Mouse (Mus musculus): ENCODE results near the gene Arhgap35. TPM values are rescaled to one million over a fixed set of nuclear protein-coding genes. Genes with fewer than 3 reads are reported as not detected.

The Arhgap35 gene
- polyA plus RNA-seq, 1 experiment from 2014 or later: 30.5 TPM

DNA sequence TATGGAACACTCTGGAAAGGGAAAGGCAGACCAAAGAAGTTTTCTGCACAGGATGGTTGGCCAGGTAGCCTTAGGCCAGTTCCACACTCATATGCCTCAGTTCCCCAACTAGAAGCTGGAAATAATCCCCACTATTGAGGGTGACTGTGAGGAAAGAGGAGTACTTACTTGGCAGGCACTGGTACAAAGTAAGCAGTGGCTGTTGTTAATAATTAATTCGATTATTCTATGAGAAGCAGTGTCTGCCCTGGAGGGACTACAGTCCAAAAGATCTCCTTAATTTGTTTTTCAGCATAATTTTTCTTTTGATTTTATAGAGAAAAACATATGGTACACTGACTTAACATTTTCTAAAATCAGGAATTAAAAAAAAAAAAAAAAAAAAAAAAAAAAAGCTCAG, 10.7 kb downstream of the Arhgap35 start:
- TF ChIP-seq CTCF (IDR thresholded peaks at IDR 0.05; ENCODE audit: low read depth): no peak
- ATAC-seq (ENCODE audit: insufficient read depth): no peak
- 87% methylated on average over 1 of the region's 1 CpGs for WGBS
- H3K27me3 ChIP-seq (ENCODE audit: insufficient read depth, low read length): no peaks in the 10 kb centered on the region
- no peak overlapping the region for H3K9ac ChIP-seq
- H3K9me3 ChIP-seq (ENCODE audit: low read depth, low read length): no peaks in the 10 kb centered on the region
- H3K4me3 ChIP-seq (ENCODE audit: low read depth, low read length): no peak overlapping the region
- 0 out of 2 replicates have a peak, but pooled peaks cover 3% of the 10 kb centered on the region for H3K4me1 ChIP-seq (ENCODE audit: insufficient read depth)
- H3K27ac ChIP-seq (ENCODE audit: low read depth): no peak overlapping the region
- DNase-seq: no peak
- no peaks in the 10 kb centered on the region for H3K36me3 ChIP-seq (ENCODE audit: insufficient read depth)
- H3K4me2 ChIP-seq: no peak overlapping the region

DNA sequence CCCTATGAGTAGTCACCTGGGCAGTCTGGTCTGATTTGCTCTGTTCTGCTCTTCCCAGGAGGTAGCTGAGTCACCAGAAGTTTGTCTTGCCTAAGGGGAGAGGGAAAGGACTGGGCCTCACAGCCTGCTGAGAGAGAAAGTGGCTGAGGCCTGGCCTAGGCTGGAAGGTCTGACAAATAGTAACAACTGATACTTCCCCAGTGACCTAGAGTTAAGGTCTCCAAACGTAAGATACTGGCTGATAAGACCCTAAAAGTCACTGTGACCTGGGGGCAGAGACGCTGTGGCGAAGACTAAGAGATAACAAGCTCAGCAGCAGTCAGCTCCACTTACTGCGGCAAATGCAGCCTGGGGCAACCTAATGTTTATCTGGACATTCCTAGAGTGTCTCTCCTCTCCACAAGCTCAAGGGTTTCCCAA, 13.1 kb downstream of the Arhgap35 start:
- Histone ChIP-seq H3K36me3 (ENCODE audit: insufficient read depth) (no peaks in the 10 kb centered on the region), H3K4me3 (ENCODE audit: low read depth, low read length) (no peak overlapping the region), H3K4me1 (ENCODE audit: insufficient read depth) (no peaks in the 10 kb centered on the region), H3K9ac (no peak overlapping the region), H3K9me3 (ENCODE audit: low read depth, low read length) (no peaks in the 10 kb centered on the region), H3K27ac (ENCODE audit: low read depth) (no peak overlapping the region), H3K27me3 (ENCODE audit: insufficient read depth, low read length) (no peaks in the 10 kb centered on the region), H3K4me2 (no peak overlapping the region)
- ATAC-seq (ENCODE audit: insufficient read depth): no peak
- DNase-seq: no peak
- 26% methylated on average over 4 of the region's 4 CpGs for WGBS
- no peak for TF ChIP-seq CTCF (IDR thresholded peaks at IDR 0.05; ENCODE audit: low read depth)

DNA sequence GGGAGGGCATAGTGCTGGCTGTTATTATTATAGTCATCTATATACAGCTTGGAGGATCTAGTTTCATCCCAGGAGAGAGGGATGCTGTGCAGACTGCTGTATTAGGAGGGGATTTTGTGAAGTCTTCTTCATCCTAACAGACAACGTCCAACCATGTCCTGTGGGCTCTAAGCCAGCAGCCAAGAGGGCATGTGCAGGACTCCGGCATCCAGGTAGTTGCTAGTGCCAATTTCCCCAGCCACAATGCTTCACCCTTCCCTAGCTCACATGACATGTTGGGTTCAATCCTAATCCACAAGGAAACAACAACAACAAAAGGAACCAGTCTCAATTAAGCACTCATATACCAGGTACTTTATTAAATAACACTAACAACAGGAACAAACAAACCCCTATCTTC, 15.8 kb downstream of the Arhgap35 start:
- Histone ChIP-seq H3K4me3 (ENCODE audit: low read depth, low read length) (no peak overlapping the region), H3K36me3 (ENCODE audit: insufficient read depth) (peaks cover 7% of the 10 kb centered on the region; the same call in 1 of the 2 replicates), H3K9me3 (ENCODE audit: low read depth, low read length) (no peaks in the 10 kb centered on the region), H3K4me1 (ENCODE audit: insufficient read depth) (no peaks in the 10 kb centered on the region), H3K4me2 (no peak overlapping the region), H3K27ac (ENCODE audit: low read depth) (no peak overlapping the region), H3K9ac (no peak overlapping the region), H3K27me3 (ENCODE audit: insufficient read depth, low read length) (no peaks in the 10 kb centered on the region)
- TF ChIP-seq CTCF (IDR thresholded peaks at IDR 0.05; ENCODE audit: low read depth): no peak
- WGBS: 69% methylated on average over 2 of the region's 2 CpGs
- ATAC-seq (ENCODE audit: insufficient read depth) (no peak), DNase-seq (no peak)

DNA sequence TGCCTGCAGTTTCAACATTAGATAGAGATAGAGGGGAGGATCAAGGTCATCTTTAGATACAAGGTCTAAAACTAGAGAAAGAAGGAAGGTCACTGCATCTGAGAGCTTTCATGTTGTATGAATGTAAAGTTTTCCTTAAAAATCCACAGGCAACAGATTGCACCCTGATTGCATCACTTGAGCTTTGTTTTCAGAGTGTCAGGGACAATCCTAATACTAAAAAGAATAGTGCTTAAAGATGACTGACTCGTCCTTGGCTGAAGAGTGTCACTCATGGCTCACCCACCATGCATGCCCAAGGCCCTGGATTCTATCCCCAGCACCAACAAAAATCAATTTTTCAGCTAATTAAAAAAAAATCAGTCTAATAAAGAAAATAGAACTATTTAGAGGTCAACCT, 23.5 kb downstream of the Arhgap35 start:
- no peak for DNase-seq
- no peak for ATAC-seq (ENCODE audit: insufficient read depth)
- H3K4me3 ChIP-seq (ENCODE audit: low read depth, low read length): no peak overlapping the region
- H3K4me2 ChIP-seq: no peak overlapping the region
- no peak overlapping the region for H3K27ac ChIP-seq (ENCODE audit: low read depth)
- H3K36me3 ChIP-seq (ENCODE audit: insufficient read depth): peaks cover 16% of the 10 kb centered on the region
- no peaks in the 10 kb centered on the region for H3K27me3 ChIP-seq (ENCODE audit: insufficient read depth, low read length)
- 75% methylated on average over 1 of the region's 1 CpGs for WGBS
- no peak for TF ChIP-seq CTCF (IDR thresholded peaks at IDR 0.05; ENCODE audit: low read depth)
- no peaks in the 10 kb centered on the region for H3K4me1 ChIP-seq (ENCODE audit: insufficient read depth)
- H3K9ac ChIP-seq: no peak overlapping the region
- no peaks in the 10 kb centered on the region for H3K9me3 ChIP-seq (ENCODE audit: low read depth, low read length)

DNA sequence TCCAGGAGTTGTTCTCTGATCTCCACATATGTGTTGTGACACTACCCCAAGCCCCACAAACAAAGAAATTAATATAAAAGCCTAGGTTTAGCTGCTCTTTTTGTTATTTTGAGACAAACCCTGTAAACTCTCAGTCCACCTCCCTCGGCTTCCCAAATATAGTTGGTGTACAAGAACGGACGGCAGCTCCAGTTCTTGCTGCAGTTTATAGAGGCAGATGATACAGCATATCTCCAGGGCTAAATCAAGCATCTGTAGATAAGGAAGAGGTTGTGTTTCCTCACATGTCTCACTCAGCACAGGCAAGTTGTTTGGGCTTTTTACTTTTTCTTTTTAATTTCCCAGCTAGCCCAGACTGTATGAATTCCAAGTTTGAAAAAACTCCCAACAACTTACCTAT, 27.1 kb downstream of the Arhgap35 start:
- 82% methylated on average over 3 of the region's 3 CpGs for WGBS
- no peak overlapping the region for H3K4me3 ChIP-seq (ENCODE audit: low read depth, low read length)
- H3K9me3 ChIP-seq (ENCODE audit: low read depth, low read length): no peaks in the 10 kb centered on the region
- no peak overlapping the region for H3K27ac ChIP-seq (ENCODE audit: low read depth)
- H3K27me3 ChIP-seq (ENCODE audit: insufficient read depth, low read length): no peaks in the 10 kb centered on the region
- DNase-seq (no peak), ATAC-seq (ENCODE audit: insufficient read depth) (no peak)
- no peak overlapping the region for H3K9ac ChIP-seq
- H3K4me1 ChIP-seq (ENCODE audit: insufficient read depth): peaks cover 8% of the 10 kb centered on the region; the same call in 1 of the 2 replicates
- peaks cover 9% of the 10 kb centered on the region; the same call in 1 of the 2 replicates for H3K36me3 ChIP-seq (ENCODE audit: insufficient read depth)
- TF ChIP-seq CTCF (IDR thresholded peaks at IDR 0.05; ENCODE audit: low read depth): no peak
- no peak overlapping the region for H3K4me2 ChIP-seq

DNA sequence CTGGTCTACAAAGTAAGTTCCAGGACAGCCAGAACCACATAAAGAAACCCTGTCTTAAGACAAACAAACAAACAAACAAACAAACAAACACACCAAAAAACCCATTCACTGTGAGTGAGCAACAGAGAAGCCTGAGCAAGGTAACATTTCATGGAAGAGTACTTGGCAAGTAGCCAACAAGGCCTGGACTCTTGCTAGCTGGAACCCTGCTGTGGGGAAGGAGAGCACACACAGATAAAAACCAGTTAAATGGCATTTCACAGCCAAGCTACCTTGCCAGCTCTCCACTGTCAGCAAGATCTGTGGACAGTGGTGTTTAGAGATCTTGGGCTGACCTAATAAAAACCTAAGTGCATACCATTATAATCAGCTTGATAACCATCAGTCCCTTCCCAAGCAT, 30.4 kb downstream of the Arhgap35 start:
- Histone ChIP-seq H3K4me2 (0 out of 2 replicates have a peak overlapping the region, but pooled peaks have one; percentile 0), H3K9ac (no peak overlapping the region), H3K4me3 (ENCODE audit: low read depth, low read length) (no peak overlapping the region), H3K27me3 (ENCODE audit: insufficient read depth, low read length) (no peaks in the 10 kb centered on the region), H3K36me3 (ENCODE audit: insufficient read depth) (peaks cover 4% of the 10 kb centered on the region; the same call in 1 of the 2 replicates), H3K9me3 (ENCODE audit: low read depth, low read length) (no peaks in the 10 kb centered on the region), H3K27ac (ENCODE audit: low read depth) (peak overlapping the region; percentile 21; the same call in 1 of the 2 replicates), H3K4me1 (ENCODE audit: insufficient read depth) (peaks cover 13% of the 10 kb centered on the region)
- DNase-seq: peak; percentile 65
- no peak for ATAC-seq (ENCODE audit: insufficient read depth)
- TF ChIP-seq CTCF (IDR thresholded peaks at IDR 0.05; ENCODE audit: low read depth): no peak

DNA sequence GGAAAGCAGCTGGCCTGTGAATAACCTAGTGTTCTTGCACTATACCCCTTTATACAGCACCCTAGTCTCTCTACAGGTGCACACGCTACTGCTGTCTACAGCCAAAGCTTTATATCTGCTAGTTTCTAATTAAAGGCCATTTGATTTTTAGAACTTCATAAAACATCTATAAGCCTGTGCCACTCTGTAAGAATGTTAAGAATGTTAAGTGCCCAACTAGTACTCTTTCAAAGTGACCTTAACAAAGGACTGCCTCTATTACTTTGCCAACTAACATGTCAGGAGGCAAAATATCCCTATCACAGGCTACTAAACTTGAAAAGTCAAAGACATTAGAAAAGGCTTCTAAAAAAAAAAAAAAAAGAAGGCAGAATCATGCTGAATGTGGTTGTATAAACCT, 31.0 kb downstream of the Arhgap35 start:
- Histone ChIP-seq H3K9ac (no peak overlapping the region), H3K4me2 (0 out of 2 replicates have a peak overlapping the region, but pooled peaks have one; percentile 0), H3K9me3 (ENCODE audit: low read depth, low read length) (no peaks in the 10 kb centered on the region), H3K27me3 (ENCODE audit: insufficient read depth, low read length) (no peaks in the 10 kb centered on the region), H3K36me3 (ENCODE audit: insufficient read depth) (0 out of 2 replicates have a peak, but pooled peaks cover 2% of the 10 kb centered on the region), H3K4me1 (ENCODE audit: insufficient read depth) (peaks cover 13% of the 10 kb centered on the region), H3K27ac (ENCODE audit: low read depth) (peak overlapping the region; percentile 21; the same call in 1 of the 2 replicates), H3K4me3 (ENCODE audit: low read depth, low read length) (no peak overlapping the region)
- WGBS: 48% methylated on average over 1 of the region's 1 CpGs
- DNase-seq: peak; percentile 22
- TF ChIP-seq CTCF (IDR thresholded peaks at IDR 0.05; ENCODE audit: low read depth): no peak
- ATAC-seq (ENCODE audit: insufficient read depth): no peak
